ENCODE assay signal across 9 mouse cellular contexts in genomic region chr16:33996030-33996429, GRCm38 (mm10). TPM values are rescaled to one million over a fixed set of nuclear protein-coding genes. Genes with fewer than 3 reads are reported as not detected.
DNase-seq lines count a peak whose midpoint lies in the region; ATAC-seq and TF ChIP-seq lines count a peak whose summit lies in the region.
"Had no signal": no experiment of that assay in that cellular context is flagged by ENCODE, and none has a peak within 500 bp of the region (broad histone marks: within the 10 kb centered on the region; RNA-seq: fewer than 3 reads in every experiment).

No protein-coding gene starts in this region.

- no peak for TF ChIP-seq POLR2A in heart, adult 2 months (IDR thresholded peaks at IDR 0.05; ENCODE audit: insufficient read depth, low read depth, low read length)

- WGBS in heart, adult 2 months, result 6% methylated on average over 5 of the region's 5 CpGs

- intact Hi-C loops in heart, adult 2 months (cut with DNase I), result no loop called here
- intact Hi-C loops in heart, postnatal 25 days (cut with DNase I), result loop anchor here (5.0 kb wide), 1 partner anchor 41 kb away; no protein-coding TSS in a partner anchor

- no peak overlapping the region for H3K9ac ChIP-seq in heart, adult 2 months (ENCODE audit: low read depth, low read length)
- H3K9ac ChIP-seq: lung, embryonic 15.5 days had no signal

- TF ChIP-seq EP300 in heart, adult 2 months (IDR thresholded peaks at IDR 0.05; ENCODE audit: insufficient read depth, low read depth, low read length), result no peak

- H3K4me3 ChIP-seq in heart, adult 2 months, result no peak overlapping the region
- H3K4me3 ChIP-seq: lung, embryonic 15.5 days had no signal

- peak; percentile 86 for TF ChIP-seq CTCF in heart, adult 2 months (IDR thresholded peaks at IDR 0.05)

- no peaks in the 10 kb centered on the region; the same call in 1 of the 2 replicates for H3K4me1 ChIP-seq in heart, adult 2 months (ENCODE audit: control insufficient read depth, insufficient read depth, low read length)

- DNase-seq in heart, adult 2 months, result peak; percentile 45 to 46
- DNase-seq in heart, postnatal 25 days (ENCODE audit: low spot score), result no peak
- peak; percentile 87 for DNase-seq in 3T3-L1 (ENCODE audit: low read depth, low spot score)
- peak; percentile 59 for DNase-seq in MEL-GATA-1-ER (ENCODE audit: extremely low read depth, low read depth)
- DNase-seq in cerebellum, postnatal 10 days, result peak; percentile 79 to 85
- DNase-seq in heart, postnatal 4 days, result peak; percentile 69
- DNase-seq in splenic B cell, adult 2 months (ENCODE audit: low read depth, low spot score), result peak; percentile 85

- H3K79me2 ChIP-seq in heart, adult 2 months (replicated peaks; ENCODE audit: control insufficient read depth, insufficient read depth, low read length), result no peaks in the 10 kb centered on the region

- ATAC-seq in megakaryocyte, adult 5-6 weeks (ENCODE audit: poor library complexity, severe bottlenecking), result peak; percentile 94

- no peaks in the 10 kb centered on the region for H3K36me3 ChIP-seq in heart, adult 2 months (ENCODE audit: control insufficient read depth, insufficient read depth, low read length)
- no peaks in the 10 kb centered on the region for H3K36me3 ChIP-seq in splenic B cell, adult 2 months (ENCODE audit: control insufficient read depth, insufficient read depth, low read length, poor library complexity, severe bottlenecking)
- H3K36me3 ChIP-seq: lung, embryonic 15.5 days had no signal

- H3K27ac ChIP-seq in heart, adult 2 months, result no peak overlapping the region
- H3K27ac ChIP-seq: lung, embryonic 15.5 days had no signal

- no peaks in the 10 kb centered on the region for H3K27me3 ChIP-seq in heart, adult 2 months (ENCODE audit: control insufficient read depth, insufficient read depth, low read length)
- H3K27me3 ChIP-seq in splenic B cell, adult 2 months (ENCODE audit: control insufficient read depth, insufficient read depth, low read length, poor library complexity, severe bottlenecking), result no peaks in the 10 kb centered on the region
- H3K27me3 ChIP-seq: lung, embryonic 15.5 days had no signal

RNA-seq across cellular contexts. Expression of gene Umps, which starts 29.2 kb away (rescaled TPM):
- 1 to 10 TPM; 7.9 to 8.4 TPM for total RNA-seq in heart, adult 2 months (2021)
- 3.8 and 5.5 TPM in 2 replicates for polyA plus RNA-seq in heart, adult 2 months (2012; rRNA removed)
- total RNA-seq in heart, postnatal 25 days (2021), result 1 to 10 TPM; 9.0 to 9.2 TPM
- 10 to 100 TPM; 17.0 to 18.1 TPM for total RNA-seq in heart, postnatal 4 days (2021)
- 19.6 and 23.1 TPM in 2 replicates for total RNA-seq in megakaryocyte, adult 5-6 weeks (2015)
- total RNA-seq in megakaryocyte, adult 5-6 weeks (2017), result 34.8 and 35.9 TPM in 2 replicates
